Mouse (Mus musculus): ENCODE measurements around the gene Igf1. TPM values are rescaled to one million over a fixed set of nuclear protein-coding genes. Genes with fewer than 3 reads are reported as not detected.

The Igf1 gene
- polyA plus RNA-seq, 1 experiment from 2014 or later = 119 TPM

DNA sequence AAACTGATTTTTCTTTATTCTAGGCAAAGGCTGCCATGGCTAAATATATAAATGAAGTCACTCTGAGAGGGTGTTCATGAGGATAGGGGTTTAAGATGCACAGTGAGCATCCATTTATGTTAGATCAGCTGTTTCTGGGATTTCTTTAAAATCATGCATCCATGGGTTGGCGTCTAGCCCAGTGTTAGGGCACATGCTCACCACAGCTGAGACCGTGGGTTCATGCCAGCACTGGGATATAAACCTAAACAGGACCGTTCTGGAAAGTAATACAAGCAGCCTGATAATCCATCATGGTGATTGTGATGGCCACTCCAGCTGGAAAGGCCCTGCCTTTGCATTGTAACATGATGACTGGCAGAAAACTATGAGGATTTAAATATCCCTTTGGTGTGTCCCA is 128.1 kb downstream of the Igf1 start:
- Histone ChIP-seq H3K4me3 (replicated peaks) (no peak overlapping the region), H3K27me3 (replicated peaks) (no peaks in the 10 kb centered on the region), H3K9me3 (no peaks in the 10 kb centered on the region), H3K9ac (no peak overlapping the region), H3K4me1 (no peaks in the 10 kb centered on the region), H3K27ac (no peak overlapping the region), H3K4me2 (no peak overlapping the region), H3K36me3 (no peaks in the 10 kb centered on the region)
- WGBS = 55% methylated on average over 3 of the region's 3 CpGs
- no peak for ATAC-seq (ENCODE audit: insufficient read depth, low FRiP score, low read depth)

Other genes with a start within 250 kb of the Igf1 start
- gene Pmch, start 232.8 kb downstream of the Igf1 start, polyA plus RNA-seq (2015; fragmentation: Nextera tagmentation; extraction: Ambion mirVana) = 0.43 and 0.67 TPM in 2 replicates